Mouse (Mus musculus) common myeloid progenitor, adult 5-6 weeks (primary cell): ENCODE measurements around the gene Lmx1b. TPM values are rescaled to one million over a fixed set of nuclear protein-coding genes. Genes with fewer than 3 reads are reported as not detected.

Experiments used
- ATAC-seq: replicated peaks from 2 replicates; pipeline ENCODE4 v1.8.0; 2016; ENCODE audit warnings: low read depth, mild to moderate bottlenecking, moderate TSS enrichment, inconsistent platforms; ENCODE audit not compliant: poor library complexity, severe bottlenecking
- total RNA-seq: library from RNA; stranded (forward); fragments of 200-1000, 187-1606 nt; gene quantifications from 2 replicates; pipeline ENCODE4 v1.2.3, GENCODE M21; 2017

The Lmx1b gene
- total RNA-seq, 1 experiment from 2014 or later: not detected

GRCm38 (mm10) chr2:33631708-33632343, 8.5 kb downstream of the Lmx1b start:
- ATAC-seq: no peak

- no peak for ATAC-seq
These were observed 9.1 kb downstream of the Lmx1b start for GRCm38 (mm10) chr2:33631022-33631707.

- no peak for ATAC-seq
These were observed 10.0 kb downstream of the Lmx1b start for GRCm38 (mm10) chr2:33630081-33631021.

GRCm38 (mm10) chr2:33629641-33630040, 10.7 kb downstream of the Lmx1b start:
- ATAC-seq: no peak

GRCm38 (mm10) chr2:33628791-33629190, 11.5 kb downstream of the Lmx1b start:
- no peak for ATAC-seq

- ATAC-seq: no peak
These were observed 13.3 kb downstream of the Lmx1b start for GRCm38 (mm10) chr2:33627058-33627375.

GRCm38 (mm10) chr2:33626262-33627057, 13.9 kb downstream of the Lmx1b start:
- no peak for ATAC-seq

GRCm38 (mm10) chr2:33617670-33618069, 22.6 kb downstream of the Lmx1b start:
- ATAC-seq: no peak

GRCm38 (mm10) chr2:33616411-33616843, 23.9 kb downstream of the Lmx1b start:
- ATAC-seq: peak; percentile 18; the same call in 1 of the 2 replicates

- ATAC-seq: no peak
These were observed 24.4 kb downstream of the Lmx1b start for GRCm38 (mm10) chr2:33615843-33616344.

- no peak for ATAC-seq
These were observed 34.6 kb downstream of the Lmx1b start for GRCm38 (mm10) chr2:33605487-33606256.

GRCm38 (mm10) chr2:33604846-33605486, 35.3 kb downstream of the Lmx1b start:
- no peak for ATAC-seq

- ATAC-seq: no peak
These were observed 39.8 kb downstream of the Lmx1b start for GRCm38 (mm10) chr2:33600520-33600919.

GRCm38 (mm10) chr2:33597384-33597783, 42.9 kb downstream of the Lmx1b start:
- no peak for ATAC-seq

- ATAC-seq: no peak
These were observed 45.3 kb downstream of the Lmx1b start for GRCm38 (mm10) chr2:33595085-33595423.

GRCm38 (mm10) chr2:33594181-33595084, 45.9 kb downstream of the Lmx1b start:
- no peak for ATAC-seq

GRCm38 (mm10) chr2:33592931-33593555, 47.3 kb downstream of the Lmx1b start:
- no peak for ATAC-seq
